Mouse (Mus musculus) heart, postnatal 25 days (tissue): ENCODE measurements around the gene Lrrc41. TPM values are rescaled to one million over a fixed set of nuclear protein-coding genes. Genes with fewer than 3 reads are reported as not detected.

Source experiments
- DNase-seq: peaks from one replicate; pipeline ENCODE4 v3.0.0; 2022; ENCODE audit warnings: low spot score
- intact Hi-C: fragments of 180-260 bp; cut with DNase I; formaldehyde crosslinking; loops from one replicate; pipeline ENCODE4 v1.15.1; 2025
- total RNA-seq, 2 experiments: library from RNA; stranded (reverse); gene quantifications; 2 replicates each; pipeline ENCODE4 v1.2.3; 2021

Gene Lrrc41
- total RNA-seq, 2 experiments from 2014 or later: 24.6 to 29.4 TPM

- DNase-seq: no peak
- intact Hi-C loops: no loop called here
These were observed 66.7 kb downstream of the Lrrc41 start for GRCm38 (mm10) chr4:116141736-116142135.

- DNase-seq: no peak
- intact Hi-C loops: no loop called here
These were observed 67.2 kb downstream of the Lrrc41 start for GRCm38 (mm10) chr4:116142269-116142668.

GRCm38 (mm10) chr4:116143317-116143811, 68.3 kb downstream of the Lrrc41 start:
- intact Hi-C loops: no loop called here
- no peak for DNase-seq

GRCm38 (mm10) chr4:116143891-116144717, 69.0 kb downstream of the Lrrc41 start:
- intact Hi-C loops: no loop called here
- DNase-seq: peak; percentile 48

Other genes with a start within 250 kb of the Lrrc41 start
- gene Mob3c, start 247.2 kb upstream of the Lrrc41 start, total RNA-seq: 1 to 10 TPM; 4.5 to 5.4 TPM
- gene Mknk1, start 236.1 kb upstream of the Lrrc41 start, total RNA-seq: 10 to 100 TPM; 19.8 to 21.9 TPM
- gene Kncn, start 190.9 kb upstream of the Lrrc41 start, total RNA-seq: not detected
- not detected for gene 6430628N08Rik, start 184.6 kb upstream of the Lrrc41 start, total RNA-seq
- gene Dmbx1, start 135.3 kb upstream of the Lrrc41 start, total RNA-seq: not detected
- gene Faah, start 57.3 kb upstream of the Lrrc41 start, total RNA-seq: under 1 TPM; 0.13 to 0.17 TPM
- 10 to 100 TPM; 24.5 to 27.9 TPM for gene Nsun4, start 21.4 kb upstream of the Lrrc41 start, total RNA-seq
- 1,000 to 10,000 TPM; 1,988 to 2,066 TPM for gene Uqcrh, start 198 bp upstream of the Lrrc41 start, total RNA-seq
- under 1 TPM; 0.29 to 0.53 TPM for gene Rad54l, start 48.4 kb downstream of the Lrrc41 start, total RNA-seq
- gene Pomgnt1, start 48.6 kb downstream of the Lrrc41 start, total RNA-seq: 10 to 100 TPM; 61.8 to 62.7 TPM
- 1 to 10 TPM; 3.3 to 3.9 TPM for gene Lurap1, start 76.1 kb downstream of the Lrrc41 start, total RNA-seq
- not detected for gene Tspan1, start 92.3 kb downstream of the Lrrc41 start, total RNA-seq
- gene 1700042G07Rik, start 98.1 kb downstream of the Lrrc41 start, total RNA-seq: not detected
- gene Gm49337, start 98.1 kb downstream of the Lrrc41 start, total RNA-seq: under 1 TPM in 1 of 2 experiments, not detected in 1; 0.39 TPM
- gene Pik3r3, start 146.3 kb downstream of the Lrrc41 start, total RNA-seq: 10 to 100 TPM; 12.9 to 13.1 TPM